Mouse (Mus musculus) central nervous system, embryonic 18 days (tissue): ENCODE data around the gene Gm4744. TPM values are rescaled to one million over a fixed set of nuclear protein-coding genes. Genes with fewer than 3 reads are reported as not detected.

ENCODE experiments used
- polyA plus RNA-seq: library from polyadenylated mRNA; depleted of rRNA; stranded (reverse); fragments of >200 nt; gene quantifications from 2 replicates; pipeline ENCODE4 v1.2.3, GENCODE M21; 2012; rRNA removed

Gene Gm4744
- not detected in 2 replicates for polyA plus RNA-seq

GRCm38 (mm10) chr6:40951770-40952169 lies at the start of gene Gm4744:
Gene Gm4744 (minus strand): TSS chr6:40951870.

GRCm38 (mm10) chr6:40999379-40999778 lies 47.7 kb upstream of the Gm4744 start, which contains the start of gene Gm2663:
Gene Gm2663 (minus strand): TSS chr6:40999479.

GRCm38 (mm10) chr6:40964454-40964853 lies 12.8 kb upstream of the Gm4744 start, which contains the start of gene 1810009J06Rik:
Gene 1810009J06Rik (plus strand): TSS chr6:40964754.

GRCm38 (mm10) chr6:40940457-40940856 lies 11.2 kb downstream of the Gm4744 start, which contains the start of gene 1700074P13Rik:
Gene 1700074P13Rik (minus strand): TSS chr6:40940557.

GRCm38 (mm10) chr6:40900287-40900686 lies 51.4 kb downstream of the Gm4744 start, which contains the start of gene Prss58:
Gene Prss58 (minus strand): TSS chr6:40900387.

Other genes with a start within 250 kb of the Gm4744 start
- not detected in 2 replicates for gene Moxd2, start 64.4 kb downstream of the Gm4744 start, polyA plus RNA-seq
- gene Prss58, start 51.5 kb downstream of the Gm4744 start, polyA plus RNA-seq = not detected in 2 replicates
- gene 1700074P13Rik, start 11.3 kb downstream of the Gm4744 start, polyA plus RNA-seq = not detected in 2 replicates
- not detected in 2 replicates for gene 1810009J06Rik, start 12.9 kb upstream of the Gm4744 start, polyA plus RNA-seq
- gene Gm2663, start 47.6 kb upstream of the Gm4744 start, polyA plus RNA-seq = not detected in 2 replicates
- gene 2210010C04Rik, start 83.6 kb upstream of the Gm4744 start, polyA plus RNA-seq = not detected in 2 replicates